Mouse (Mus musculus) T-cell, adult 2 months (primary cell): Measurements from ENCODE around the gene Cdk4.
"Not testable (repeated sequence)": the region's sequence is repeated elsewhere in the genome, so short reads cannot be mapped to it uniquely, and the experiment has no call there.

Experiments
- DNase-seq: peaks from one replicate; pipeline ENCODE4 v3.0.0; 2022; ENCODE audit warnings: low spot score

The Cdk4 gene

GRCm38 (mm10) chr10:127058161-127058560, 5.2 kb upstream of the Cdk4 start:
- DNase-seq: peak; percentile 79

GRCm38 (mm10) chr10:127058708-127059107, 4.6 kb upstream of the Cdk4 start:
- no peak for DNase-seq

GRCm38 (mm10) chr10:127059174-127059967, 4.0 kb upstream of the Cdk4 start:
- no peak for DNase-seq

- DNase-seq: peak; percentile 73
These were observed 3.1 kb upstream of the Cdk4 start, which contains the start of gene March9 for GRCm38 (mm10) chr10:127059968-127060916. March9 (minus strand) TSS chr10:127060184.

- no peak for DNase-seq
These were observed 2.2 kb upstream of the Cdk4 start for GRCm38 (mm10) chr10:127061085-127061484.

- DNase-seq: no peak
These were observed 1.8 kb upstream of the Cdk4 start for GRCm38 (mm10) chr10:127061513-127061912.

GRCm38 (mm10) chr10:127062101-127062500, 1.2 kb upstream of the Cdk4 start:
- not testable (repeated sequence) for DNase-seq

GRCm38 (mm10) chr10:127062503-127062902, 831 bp upstream of the Cdk4 start:
- DNase-seq: no peak

GRCm38 (mm10) chr10:127063913-127064870, 858 bp downstream of the Cdk4 start:
- no peak for DNase-seq

GRCm38 (mm10) chr10:127065981-127066380, 2.6 kb downstream of the Cdk4 start:
- no peak for DNase-seq

- no peak for DNase-seq
These were observed 3.2 kb downstream of the Cdk4 start for GRCm38 (mm10) chr10:127066519-127067018.

- no peak for DNase-seq
These were observed 5.2 kb downstream of the Cdk4 start for GRCm38 (mm10) chr10:127068360-127069038.

- no peak for DNase-seq
These were observed 6.2 kb downstream of the Cdk4 start for GRCm38 (mm10) chr10:127069281-127070189.

- DNase-seq: peak; percentile 62
These were observed 7.1 kb downstream of the Cdk4 start, which contains the start of gene Tspan31 for GRCm38 (mm10) chr10:127070190-127071121. Tspan31 (minus strand) TSS chr10:127070264.

GRCm38 (mm10) chr10:127071203-127071602, 7.9 kb downstream of the Cdk4 start:
- no peak for DNase-seq

GRCm38 (mm10) chr10:127072270-127072669, 8.9 kb downstream of the Cdk4 start:
- DNase-seq: not testable (repeated sequence)

GRCm38 (mm10) chr10:127072969-127073368, 9.6 kb downstream of the Cdk4 start:
- DNase-seq: not testable (repeated sequence)

GRCm38 (mm10) chr10:127073981-127074380, 10.6 kb downstream of the Cdk4 start:
- DNase-seq: no peak
